Mouse (Mus musculus) neutrophil, adult 5-6 weeks (primary cell): ENCODE data around the gene Bsn. TPM values are rescaled to one million over a fixed set of nuclear protein-coding genes. Genes with fewer than 3 reads are reported as not detected.

ENCODE experiments used
- ATAC-seq: fragments of 151-379, 151-347 bp; 2 replicates; pipeline ENCODE4 v1.8.0; 2017; ENCODE audit warnings: mild to moderate bottlenecking, moderate TSS enrichment; ENCODE audit not compliant: insufficient number of reproducible peaks, poor library complexity, low FRiP score, severe bottlenecking; ENCODE audit errors: extremely low read depth
- total RNA-seq: library from RNA; stranded (forward); fragments of 200-1000 nt; gene quantifications from 2 replicates; pipeline ENCODE4 v1.2.3, GENCODE M21; 2017

Gene Bsn
- total RNA-seq, 1 experiment from 2014 or later, result 0.23 TPM

DNA sequence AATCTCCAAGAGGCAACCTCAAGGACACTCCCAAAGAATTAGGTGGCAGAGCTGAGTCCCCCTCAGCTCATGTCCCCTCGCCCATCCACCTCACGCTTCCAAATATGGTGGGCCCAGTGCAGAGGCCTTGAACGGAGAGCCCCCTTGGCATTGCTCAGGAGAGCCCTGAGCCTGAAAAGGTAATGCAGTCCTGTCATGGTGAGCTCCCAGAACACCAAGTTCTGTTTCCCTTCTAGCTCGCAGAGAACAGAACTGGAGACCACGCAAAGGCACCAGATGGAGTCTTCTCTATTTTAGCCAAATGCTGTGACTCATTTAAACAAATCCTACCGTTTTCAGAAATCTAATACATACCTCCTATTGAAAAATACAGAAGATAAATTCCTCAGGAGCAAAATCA is 32.7 kb downstream of the Bsn start:
- ATAC-seq, result no peak

DNA sequence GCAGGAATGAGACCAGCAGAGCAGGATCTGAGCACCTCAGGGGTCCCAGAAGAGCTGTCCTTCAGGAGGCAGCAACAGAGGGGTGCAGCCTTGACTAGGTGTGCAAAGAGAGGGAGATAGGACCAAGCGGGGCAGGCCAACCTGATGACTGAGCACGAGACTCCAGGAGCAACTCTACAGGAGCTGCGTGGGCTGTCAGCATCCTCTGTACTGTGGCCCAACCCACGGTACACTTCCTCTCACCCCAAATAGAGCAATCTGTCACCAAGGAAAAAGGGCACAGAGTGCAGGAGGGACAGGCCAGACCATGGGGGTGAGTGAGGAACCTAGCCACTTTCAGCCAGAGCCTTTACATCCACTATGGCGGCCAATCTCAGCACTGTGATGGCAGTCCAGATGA is 33.4 kb downstream of the Bsn start:
- no peak for ATAC-seq

GRCm38 (mm10) chr9:108154814-108155213 is 35.4 kb downstream of the Bsn start:
- no peak for ATAC-seq

DNA sequence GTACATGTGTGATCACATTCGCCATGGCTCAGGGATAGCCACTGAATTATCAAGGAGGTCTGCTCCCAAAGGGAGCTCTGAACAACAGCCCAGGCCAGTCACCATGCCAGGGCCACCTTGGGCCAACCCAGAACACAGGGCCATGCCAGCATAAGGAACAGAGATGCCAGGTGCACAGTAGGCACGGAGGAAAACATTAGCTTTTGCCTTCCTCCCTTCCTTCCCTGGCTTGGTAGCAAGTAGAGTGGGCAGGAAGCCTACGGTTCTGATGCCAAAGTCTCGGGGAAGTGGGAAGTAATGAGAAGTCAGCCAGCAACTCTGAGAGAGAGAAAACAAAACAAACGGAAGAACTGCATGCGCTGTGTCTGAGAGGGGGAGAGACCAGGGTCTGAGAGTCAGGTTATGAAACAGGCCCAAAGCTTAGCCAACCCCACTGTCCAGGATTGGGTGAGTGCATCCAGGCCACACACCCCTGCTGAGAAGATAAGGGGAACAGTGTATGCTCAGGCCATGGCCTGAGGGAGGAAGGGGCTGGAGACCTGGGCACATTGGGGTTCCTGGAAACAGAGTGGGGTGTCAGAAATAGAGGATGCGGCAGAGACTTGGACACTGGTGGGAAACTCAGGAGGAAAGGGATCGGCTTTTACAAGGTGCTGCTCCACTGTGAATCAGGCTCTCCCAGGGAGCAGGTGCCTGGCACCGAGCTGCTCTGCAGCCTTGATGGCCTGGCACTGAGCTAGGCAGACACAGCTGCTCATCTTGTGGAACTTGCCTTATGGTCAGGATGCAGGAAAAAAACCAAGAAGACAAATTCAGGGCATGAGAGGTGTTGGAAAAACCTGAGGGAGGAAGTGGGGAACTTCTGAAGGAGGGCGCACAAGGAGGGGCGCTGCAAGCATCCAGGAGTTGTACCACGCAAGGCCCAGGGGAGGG is 36.4 kb downstream of the Bsn start:
- no peak for ATAC-seq

- no peak for ATAC-seq
Measured at GRCm38 (mm10) chr9:108150486-108150885, 39.7 kb downstream of the Bsn start.

DNA sequence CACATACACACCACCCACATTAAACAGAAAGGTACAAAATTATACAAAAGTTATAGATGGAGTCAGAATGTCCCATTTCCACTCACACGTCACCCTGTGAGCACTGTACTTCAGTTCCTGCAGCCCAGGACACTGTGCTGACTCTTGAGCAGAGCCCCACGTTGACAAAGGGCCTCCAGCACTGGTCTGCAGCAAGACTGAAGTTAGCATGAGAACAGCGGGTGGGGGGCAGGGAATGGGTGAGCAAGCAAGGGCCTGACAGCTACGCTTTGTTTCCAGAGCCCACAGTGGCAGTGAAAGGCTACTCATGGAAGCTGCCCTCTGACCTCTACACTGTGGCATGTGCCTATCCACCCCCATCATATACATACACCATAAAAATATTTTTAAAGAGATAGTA is 40.4 kb downstream of the Bsn start:
- ATAC-seq, result no peak

DNA sequence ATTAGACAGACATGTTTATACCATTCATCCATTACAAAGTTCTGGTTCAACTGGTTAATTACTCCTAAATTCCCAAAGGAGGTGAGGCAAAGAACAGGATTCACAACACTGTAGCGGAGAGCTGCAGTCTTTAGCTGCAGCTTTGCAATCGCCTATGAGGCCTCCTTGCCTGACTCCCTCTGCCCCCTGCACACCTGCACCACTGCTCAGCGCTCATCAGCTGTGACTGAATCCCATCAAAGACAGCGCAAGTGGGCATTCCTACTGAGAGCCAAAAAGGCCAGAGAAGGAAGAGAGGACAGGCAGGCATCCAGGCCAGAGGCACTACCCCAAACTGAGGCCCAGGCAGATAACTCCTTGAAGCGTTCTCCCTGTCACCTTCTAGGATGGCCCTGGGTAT is 42.6 kb downstream of the Bsn start:
- no peak for ATAC-seq

- ATAC-seq, result peak; percentile 7; the same call in 1 of the 2 replicates
Measured at GRCm38 (mm10) chr9:108146451-108146850, 43.7 kb downstream of the Bsn start.

GRCm38 (mm10) chr9:108145740-108146139 is 44.4 kb downstream of the Bsn start:
- no peak for ATAC-seq

DNA sequence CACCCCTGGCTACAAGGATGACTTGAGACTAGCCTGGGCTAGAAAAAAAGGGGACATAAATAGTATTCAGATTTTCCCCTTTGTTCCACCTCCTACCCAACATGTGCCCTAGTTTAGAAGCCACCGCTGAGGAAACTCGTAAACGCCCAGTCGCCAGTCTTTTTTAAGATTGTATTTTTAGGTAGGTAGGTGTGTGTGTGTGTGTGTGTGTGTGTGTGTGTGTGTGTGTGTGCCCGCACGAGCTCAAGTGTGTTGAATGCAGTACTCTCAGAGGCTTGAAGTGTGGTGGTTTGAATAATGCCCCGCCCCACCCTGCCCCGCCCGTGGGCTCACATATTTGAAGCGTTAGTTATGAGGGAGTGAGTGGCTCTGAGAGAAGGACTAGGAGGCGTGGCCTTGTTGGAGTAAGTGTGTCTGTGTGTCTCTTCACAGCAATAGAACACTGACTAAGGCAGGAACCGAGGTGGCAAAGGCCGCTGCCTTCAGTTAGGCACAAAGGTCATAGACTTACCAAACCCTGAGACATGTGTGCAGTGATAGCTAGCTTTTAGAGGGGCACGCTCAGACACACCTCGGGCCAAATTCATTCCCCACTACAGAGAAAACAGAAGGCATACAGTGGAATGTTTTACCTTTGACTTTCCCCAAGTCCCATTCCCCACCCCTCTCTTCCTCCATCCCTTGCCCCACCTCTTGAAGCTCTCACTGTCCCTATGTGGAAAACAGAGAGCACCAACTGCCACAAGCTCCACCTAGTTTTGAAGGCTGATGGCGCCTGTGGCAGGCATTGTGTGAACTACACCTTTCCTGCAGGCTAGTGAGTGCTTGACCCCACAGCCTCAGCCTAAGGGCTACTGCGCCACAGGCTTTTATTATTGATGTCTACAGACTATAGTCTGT is 45.6 kb downstream of the Bsn start:
- ATAC-seq, result no peak

DNA sequence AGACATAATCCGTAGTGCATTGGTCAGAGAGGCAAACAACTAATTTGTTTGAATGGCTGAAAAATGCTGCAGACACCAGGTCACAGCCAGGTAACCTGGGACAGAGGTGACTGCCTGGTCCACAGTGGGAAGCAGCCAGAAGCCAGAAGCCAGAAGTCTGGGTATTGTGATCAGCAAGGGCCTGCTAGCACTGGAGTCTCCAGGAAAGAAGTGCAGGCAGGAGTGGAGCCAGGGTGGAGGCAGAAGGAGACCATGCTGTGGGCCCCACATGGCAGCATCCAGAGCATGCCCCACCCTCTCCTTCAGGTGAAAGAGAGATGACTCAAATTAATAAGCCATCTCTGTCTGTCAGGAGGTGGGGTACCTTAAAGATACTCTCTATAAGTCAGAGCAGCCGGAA is 46.7 kb downstream of the Bsn start:
- ATAC-seq, result no peak

DNA sequence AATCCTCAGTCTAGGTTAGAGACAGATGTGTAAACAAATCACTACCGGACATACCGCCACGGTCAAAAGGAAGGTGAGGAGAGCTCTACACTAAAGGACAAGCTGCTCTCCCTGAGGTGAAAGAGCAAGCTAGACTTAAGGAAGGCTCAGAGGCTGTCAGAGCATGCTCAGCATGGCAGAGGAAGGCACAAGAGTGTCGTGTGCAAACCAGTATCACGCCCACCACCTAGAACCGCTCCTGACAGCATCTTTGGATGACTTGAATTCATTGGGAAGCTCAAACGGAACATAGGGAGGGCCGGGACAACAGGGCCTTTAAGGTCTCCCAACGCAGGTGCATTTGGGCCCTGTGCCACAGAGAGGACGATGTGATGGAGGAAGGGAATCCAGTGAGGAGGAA is 48.8 kb downstream of the Bsn start:
- ATAC-seq, result no peak

DNA sequence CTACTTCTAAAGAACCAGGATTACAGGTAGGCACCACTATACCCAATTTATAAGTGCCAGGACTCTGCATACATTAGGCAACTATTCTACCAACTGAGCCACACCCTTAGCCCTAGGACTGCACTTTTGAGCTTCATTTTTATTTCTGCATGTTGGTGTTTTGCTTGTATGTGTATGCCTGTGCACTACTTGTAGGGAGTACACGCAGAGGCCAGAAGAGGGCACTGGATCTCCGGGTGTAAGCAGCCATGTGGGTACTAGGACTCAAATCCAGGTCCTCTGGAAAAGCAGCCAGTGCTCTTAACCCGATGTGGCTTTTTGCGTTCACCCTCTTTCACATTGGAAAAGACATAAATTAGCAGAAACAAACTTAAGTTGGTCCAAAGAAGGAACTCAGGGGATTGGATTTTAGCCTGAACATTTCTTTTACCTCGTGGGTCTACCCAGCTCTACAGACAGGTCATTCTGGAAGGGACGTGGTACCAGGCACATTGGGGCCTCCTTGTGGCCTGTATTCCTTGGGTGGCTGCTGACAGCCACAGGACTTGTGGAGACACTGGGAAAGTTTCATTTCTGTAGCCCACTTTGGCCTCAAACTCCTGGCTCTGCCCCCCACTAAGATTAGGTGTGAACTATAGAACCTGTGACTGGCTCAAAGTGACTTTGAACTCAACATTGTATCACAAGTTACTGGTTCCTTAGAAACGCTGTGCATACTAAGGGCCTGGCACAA is 50.1 kb downstream of the Bsn start:
- no peak for ATAC-seq

- ATAC-seq, result no peak
Measured at GRCm38 (mm10) chr9:108139169-108139962, 50.8 kb downstream of the Bsn start.

GRCm38 (mm10) chr9:108138118-108138517 is 52.1 kb downstream of the Bsn start:
- no peak for ATAC-seq

- no peak for ATAC-seq
Measured at GRCm38 (mm10) chr9:108137523-108137922, 52.7 kb downstream of the Bsn start.

GRCm38 (mm10) chr9:108136930-108137462 is 53.2 kb downstream of the Bsn start:
- no peak for ATAC-seq

DNA sequence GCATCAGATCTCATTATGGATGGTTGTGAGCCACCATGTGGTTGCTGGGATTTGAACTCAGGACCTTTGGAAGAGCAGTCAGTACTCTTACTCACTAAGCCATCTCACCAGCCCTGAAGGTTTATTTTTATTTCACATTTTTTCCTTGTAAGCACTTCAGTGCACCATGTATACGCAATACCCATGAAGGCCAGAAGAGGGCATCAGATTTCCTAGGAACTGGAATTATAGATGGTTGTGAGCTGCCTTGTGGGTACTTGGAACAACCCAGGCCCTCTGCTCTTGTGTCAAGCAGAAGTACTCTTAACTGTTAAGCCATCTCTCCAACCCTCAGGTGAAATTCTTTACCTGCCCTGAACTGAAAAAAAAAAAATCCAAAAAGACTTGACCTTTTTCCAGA is 54.0 kb downstream of the Bsn start:
- peak; percentile 19; the same call in 1 of the 2 replicates for ATAC-seq
